Mouse (Mus musculus): ENCODE data around the gene Mt1. TPM values are rescaled to one million over a fixed set of nuclear protein-coding genes. Genes with fewer than 3 reads are reported as not detected.
A peak's percentile ranks its signal among the peaks of the same experiment; 100 is the strongest.
"Not testable (repeated sequence)": the region's sequence is repeated elsewhere in the genome, so short reads cannot be mapped to it uniquely, and the experiment has no call there.

Gene Mt1
- total RNA-seq (2021), result 100 to 1,000 TPM; 625 to 755 TPM
- long read RNA-seq, transcript Mt1-201 (3 exons, 549 nt), result major isoform, 194 of 198 reads
- long read RNA-seq, partial matches to known transcripts, result 0 of 198 reads
- long read RNA-seq, other reads (novel, unspliced or antisense), result 1 of 198 reads

DNA sequence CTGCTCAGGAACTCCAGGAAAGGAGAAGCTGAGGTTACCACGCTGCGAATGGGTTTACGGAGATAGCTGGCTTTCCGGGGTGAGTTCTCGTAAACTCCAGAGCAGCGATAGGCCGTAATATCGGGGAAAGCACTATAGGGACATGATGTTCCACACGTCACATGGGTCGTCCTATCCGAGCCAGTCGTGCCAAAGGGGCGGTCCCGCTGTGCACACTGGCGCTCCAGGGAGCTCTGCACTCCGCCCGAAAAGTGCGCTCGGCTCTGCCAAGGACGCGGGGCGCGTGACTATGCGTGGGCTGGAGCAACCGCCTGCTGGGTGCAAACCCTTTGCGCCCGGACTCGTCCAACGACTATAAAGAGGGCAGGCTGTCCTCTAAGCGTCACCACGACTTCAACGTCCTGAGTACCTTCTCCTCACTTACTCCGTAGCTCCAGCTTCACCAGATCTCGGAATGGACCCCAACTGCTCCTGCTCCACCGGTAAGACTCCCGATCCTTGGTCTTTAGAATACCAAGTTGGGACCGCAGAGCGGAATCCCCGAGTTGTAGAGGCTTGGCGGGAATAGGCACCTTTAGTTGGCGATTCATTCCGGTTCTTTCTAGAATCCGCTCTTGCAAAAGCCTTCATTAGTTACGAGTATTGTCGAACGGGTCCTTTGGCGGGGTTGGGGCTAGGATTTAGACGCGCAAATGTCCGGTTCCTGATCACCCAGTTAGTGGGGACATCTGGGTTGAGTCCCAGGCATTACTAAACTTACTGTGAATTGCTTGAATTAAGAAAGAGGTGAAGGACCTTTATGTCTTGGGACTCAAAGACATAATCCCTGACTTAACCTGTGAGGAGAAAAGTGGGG lies at the start of gene Mt1:
TSS of gene Mt1 (plus strand) at position 226 of the 856 bp plus-strand sequence.
- DNase-seq (ENCODE audit: low spot score in 2 of 2), result peak; percentile 82 to 93

DNA sequence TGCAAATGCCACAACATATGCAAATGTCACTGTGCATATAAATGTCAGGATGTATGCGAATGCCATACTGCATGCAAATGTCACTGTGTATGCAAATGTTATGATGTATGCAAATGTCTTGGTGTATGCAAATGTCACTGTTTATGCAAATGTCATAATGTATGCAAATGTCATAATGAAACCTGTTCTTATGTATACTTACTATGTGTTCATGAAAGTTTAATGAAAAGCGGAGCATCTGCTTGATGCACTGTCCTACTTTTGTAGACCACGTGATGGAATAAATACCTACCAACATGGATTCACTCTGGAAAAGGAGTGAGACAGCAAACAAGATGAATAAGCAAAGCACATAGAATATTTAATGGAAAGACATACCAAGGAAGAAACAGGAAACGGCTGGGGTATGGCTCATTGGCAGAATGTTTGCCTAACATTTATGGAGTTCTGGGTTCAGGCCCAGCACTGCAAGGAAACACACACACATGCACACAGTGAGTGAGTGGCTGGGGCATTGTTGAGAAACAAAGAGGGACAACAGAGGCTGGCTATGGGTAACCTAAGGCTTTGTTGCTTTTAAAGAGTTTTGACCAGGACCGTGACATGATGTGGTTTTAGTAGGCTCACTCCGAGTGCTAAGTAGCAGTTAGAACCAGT lies 49.6 kb upstream of the Mt1 start:
- DNase-seq (ENCODE audit: low spot score in 2 of 2), result no peak

DNA sequence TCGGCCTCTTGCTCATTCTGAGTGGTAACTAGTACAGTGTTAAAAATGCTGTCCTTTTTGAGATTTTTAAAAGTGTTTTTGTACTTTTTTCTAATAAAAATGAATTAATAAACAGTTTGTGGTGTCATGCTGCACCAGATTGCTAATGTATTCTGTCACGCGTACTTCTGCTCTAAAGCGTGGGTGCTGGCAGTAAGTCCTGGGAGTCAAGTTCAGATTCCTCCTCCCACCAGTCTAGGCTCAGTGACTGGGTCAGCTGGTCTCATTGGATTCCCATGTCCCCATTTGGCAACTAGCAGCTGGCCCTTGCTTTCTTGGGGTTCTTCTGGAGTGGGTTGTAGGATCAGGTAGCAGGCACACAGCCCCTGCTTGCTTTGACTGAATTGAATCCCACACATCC lies 48.8 kb upstream of the Mt1 start:
- DNase-seq (ENCODE audit: low spot score in 2 of 2), result peak in 1 of 2 experiments; percentile 62

DNA sequence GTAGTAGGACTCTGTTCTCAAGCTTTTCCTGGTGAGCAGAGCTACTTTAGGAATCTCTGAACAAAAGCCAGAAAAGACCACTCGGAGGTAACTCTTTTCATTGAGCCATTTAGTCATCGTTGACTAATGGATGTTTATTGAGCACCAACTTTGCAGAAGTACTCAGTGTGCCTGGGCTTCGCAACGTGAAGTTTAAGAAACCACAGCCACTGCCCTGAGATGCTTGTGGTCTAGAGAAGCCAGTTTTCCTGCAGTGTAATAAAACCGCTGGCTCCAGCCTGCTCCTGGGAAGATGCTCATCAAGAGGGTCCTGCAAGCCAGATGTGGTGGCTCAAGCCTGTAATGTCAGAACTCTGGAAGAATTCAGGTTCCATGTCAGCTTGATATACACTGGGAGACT lies 46.8 kb upstream of the Mt1 start:
- DNase-seq (ENCODE audit: low spot score in 2 of 2), result no peak

DNA sequence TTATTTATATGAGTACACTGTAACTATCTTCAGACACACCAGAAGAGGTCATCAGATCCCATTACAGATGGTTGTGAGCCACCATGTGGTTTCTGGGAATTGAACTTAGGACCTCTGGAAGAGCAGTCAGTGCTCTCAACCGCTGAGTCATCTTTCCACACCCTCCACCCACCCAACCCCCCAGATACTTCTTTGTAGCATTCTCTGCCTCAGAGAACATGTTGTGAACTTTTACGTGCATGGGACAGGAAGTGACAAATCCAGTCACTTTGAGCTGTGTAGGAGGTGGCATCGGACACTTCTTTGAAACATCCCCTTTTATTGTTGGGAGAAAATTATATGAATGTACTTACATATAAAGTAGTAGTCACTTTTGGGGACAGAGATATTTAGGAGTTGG lies 44.3 kb upstream of the Mt1 start:
- DNase-seq (ENCODE audit: low spot score in 2 of 2), result not testable (repeated sequence)

DNA sequence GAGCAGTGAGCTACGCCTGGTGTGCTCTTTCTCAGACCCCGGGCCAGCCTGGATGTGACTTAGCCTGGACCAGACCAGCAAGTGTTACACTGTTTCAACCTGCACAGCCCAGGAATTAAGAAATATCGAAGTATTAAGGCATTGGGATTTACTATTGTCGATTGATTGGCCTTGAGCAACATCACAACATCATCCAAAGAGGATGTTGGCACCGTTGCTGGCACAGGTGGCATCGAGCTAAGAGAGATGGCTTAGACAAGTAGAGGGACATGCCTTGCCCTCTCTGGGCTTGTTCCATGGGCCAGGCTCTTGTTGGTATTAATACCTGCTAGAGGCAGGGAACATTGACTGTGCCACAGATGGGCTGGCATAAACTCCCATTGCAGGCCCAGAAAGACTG lies 43.3 kb upstream of the Mt1 start:
- DNase-seq (ENCODE audit: low spot score in 2 of 2), result no peak

DNA sequence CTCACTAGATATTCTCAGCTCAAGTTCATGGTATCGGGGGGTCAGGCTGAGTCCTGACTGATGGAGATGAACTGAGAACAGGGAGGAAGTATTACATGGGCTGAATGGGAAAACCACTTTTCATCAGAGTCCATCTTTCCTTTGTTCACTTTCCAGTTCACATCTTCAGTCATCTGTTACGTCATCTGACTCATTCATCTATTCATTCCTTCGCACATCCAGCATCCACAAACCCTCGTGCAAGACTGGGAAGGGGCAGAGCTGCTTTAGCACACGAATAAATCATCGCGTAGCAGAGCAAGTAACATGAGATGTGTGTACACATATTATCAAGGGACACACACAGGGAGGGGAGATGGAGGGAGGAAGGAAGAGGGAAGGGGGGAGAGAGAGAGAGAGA lies 42.7 kb upstream of the Mt1 start:
- no peak for DNase-seq (ENCODE audit: low spot score in 2 of 2)

DNA sequence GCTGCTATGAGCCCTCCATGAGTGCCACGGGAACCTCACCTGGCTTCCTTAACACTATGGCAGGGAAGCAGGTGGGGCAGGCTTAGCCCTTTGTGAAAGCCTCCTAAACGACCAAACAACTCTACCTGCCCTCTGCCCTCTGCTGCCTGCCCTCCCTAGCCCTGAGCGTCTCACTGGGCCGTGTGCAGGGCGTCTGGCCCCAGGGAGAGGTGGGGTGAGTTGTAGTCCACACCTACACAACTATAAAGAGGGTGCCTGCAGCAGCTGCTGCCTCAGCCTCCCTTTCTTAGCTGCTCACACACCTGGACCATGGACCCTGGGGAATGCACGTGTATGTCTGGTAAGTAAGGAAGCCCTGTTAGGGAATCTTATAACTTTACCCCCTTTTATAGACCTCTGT lies 41.9 kb upstream of the Mt1 start, which contains the start of gene Mt4:
TSS of gene Mt4 (plus strand) at position 265 of the 400 bp plus-strand sequence.
- no peak for DNase-seq (ENCODE audit: low spot score in 2 of 2)

DNA sequence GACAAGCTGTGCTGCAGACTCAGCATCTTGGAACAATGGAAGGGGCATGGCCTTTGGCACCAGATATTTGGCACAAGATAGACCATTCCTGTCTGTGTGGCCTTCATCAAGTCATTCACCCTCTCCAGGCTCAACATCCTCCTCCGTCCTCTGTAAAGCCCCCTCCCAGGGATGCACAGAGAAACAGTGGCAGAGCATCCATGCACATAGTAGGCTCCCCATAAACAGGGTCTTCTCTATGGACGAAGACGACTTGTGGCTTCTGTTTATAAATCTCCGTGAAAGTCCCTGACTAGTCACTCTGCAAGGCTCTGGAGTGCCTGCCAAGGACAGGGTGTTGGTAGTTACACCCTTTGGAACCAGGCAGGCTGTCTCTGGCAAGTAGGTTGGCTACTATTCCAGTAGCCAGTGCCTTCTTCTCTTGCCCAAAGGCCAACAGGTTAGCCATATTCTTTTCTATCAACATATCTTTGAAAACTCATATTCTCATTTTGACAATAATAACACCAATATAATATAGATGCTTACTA lies 38.6 kb upstream of the Mt1 start:
- no peak for DNase-seq (ENCODE audit: low spot score in 2 of 2)

DNA sequence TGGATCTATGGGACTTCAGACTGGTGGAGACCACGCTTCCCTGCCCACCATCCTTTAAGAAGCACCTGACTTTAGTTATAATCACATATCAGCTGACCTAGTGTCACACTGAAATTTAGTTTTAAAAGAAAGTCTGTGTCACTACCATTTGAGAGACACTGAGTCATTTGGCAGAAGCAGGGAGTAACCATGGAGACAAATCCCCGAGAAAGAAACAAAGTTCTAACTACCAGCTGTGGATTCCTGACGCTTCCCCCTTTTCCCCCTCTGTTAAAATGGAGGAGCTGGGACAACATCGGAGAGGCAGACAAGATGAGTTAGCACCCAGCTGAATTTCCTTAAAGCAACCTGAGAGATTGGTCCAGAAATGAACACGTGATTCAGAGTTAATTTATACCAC lies 30.6 kb upstream of the Mt1 start:
- peak in 1 of 2 experiments; percentile 66 for DNase-seq (ENCODE audit: low spot score in 2 of 2)

DNA sequence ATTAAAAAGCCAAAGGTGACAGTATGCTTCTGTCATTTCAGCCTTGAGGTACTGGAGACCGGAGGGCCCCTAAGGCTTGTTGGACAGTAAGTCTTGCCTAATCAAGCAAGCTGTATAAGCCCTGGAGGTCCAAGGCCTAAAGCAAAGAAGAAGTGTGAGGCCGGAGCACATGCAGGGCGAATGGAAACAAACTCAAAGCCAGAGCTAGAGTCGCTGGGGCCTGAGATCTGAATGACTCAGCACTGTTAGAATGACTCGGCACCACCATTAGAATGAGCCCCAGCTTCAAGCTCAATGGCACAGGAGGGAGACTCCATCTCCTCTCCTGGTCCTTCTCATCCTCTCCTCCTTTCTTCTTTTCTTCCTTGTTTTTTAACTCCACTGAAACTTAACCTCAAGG lies 28.0 kb upstream of the Mt1 start:
- DNase-seq (ENCODE audit: low spot score in 2 of 2), result no peak

DNA sequence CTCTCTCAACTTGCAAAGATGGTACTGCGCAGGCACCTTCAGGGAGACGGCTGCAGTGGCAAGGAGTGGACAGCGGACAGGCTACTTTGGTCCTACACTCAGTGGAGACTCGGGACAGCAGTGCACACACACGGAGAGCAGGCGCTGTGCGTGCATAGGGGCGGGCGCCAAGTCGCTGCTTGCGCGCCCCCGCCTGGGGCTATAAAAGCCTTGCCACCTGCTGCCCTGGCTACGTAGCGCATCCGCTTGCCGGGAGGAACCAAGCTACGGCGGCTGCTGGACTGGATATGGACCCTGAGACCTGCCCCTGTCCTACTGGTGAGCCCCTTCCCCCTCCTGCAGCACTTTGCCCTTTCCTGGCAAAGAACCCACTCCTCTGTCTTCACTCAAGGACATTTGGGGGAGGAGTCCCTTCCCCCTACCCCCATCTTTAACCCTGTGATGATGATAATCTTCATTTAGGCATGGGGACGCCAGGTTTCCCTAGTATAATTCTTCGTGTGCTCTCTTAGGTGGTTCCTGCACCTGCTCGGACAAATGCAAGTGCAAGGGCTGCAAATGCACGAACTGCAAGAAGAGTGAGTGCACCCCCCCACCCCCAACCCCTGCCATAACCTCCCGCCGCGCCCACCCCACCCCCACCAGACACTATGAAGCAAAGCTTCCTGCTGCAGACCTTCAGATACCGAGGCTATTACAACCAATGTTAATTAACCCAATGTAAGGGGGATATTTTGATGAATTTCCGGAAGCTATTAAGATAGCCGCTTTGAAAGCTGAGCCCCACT lies 26.2 kb upstream of the Mt1 start, which contains the start of gene Mt3:
TSS of gene Mt3 (plus strand) at position 95 of the 788 bp plus-strand sequence.
- peak; percentile 80 to 93 for DNase-seq (ENCODE audit: low spot score in 2 of 2)

DNA sequence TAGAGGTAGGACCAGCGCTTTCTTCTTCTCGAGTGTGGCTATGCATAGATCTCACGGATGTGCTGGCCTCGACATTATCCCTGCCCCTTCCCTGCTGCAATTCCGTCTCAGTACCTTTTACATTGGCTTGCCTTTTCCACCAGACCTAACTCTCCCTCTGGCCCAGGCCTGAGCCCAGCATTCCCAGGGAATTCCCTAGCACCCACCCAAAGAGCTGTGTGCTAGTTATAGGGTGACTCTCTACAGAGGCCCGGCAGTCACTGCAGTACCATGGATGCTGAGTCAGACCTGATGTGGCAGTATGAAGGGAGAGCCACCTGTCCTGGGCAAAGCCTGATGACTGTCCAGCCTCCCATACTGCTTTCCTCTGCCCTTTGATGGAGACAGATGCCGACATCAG lies 25.4 kb upstream of the Mt1 start:
- peak in 1 of 2 experiments; percentile 51 for DNase-seq (ENCODE audit: low spot score in 2 of 2)

DNA sequence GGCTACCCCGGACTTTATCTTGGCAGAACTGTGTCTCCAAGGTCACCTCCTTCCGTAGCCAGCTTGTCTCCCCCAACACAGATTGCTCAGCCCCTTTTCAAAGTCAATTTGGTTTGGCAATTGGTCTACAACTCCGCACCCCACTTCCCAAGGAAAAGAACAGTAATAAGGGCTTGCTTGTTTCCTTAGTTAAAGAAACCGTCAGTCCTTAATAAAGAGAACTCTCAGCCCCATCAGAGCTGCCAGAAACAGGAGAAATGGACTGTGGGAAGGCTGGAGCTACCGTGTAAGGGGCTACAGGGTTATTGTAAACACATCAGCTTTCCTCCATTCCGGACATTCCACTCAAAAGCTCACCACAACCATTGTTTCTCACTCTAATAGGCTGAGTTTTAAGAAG lies 24.3 kb upstream of the Mt1 start:
- peak in 1 of 2 experiments; percentile 53 for DNase-seq (ENCODE audit: low spot score in 2 of 2)

DNA sequence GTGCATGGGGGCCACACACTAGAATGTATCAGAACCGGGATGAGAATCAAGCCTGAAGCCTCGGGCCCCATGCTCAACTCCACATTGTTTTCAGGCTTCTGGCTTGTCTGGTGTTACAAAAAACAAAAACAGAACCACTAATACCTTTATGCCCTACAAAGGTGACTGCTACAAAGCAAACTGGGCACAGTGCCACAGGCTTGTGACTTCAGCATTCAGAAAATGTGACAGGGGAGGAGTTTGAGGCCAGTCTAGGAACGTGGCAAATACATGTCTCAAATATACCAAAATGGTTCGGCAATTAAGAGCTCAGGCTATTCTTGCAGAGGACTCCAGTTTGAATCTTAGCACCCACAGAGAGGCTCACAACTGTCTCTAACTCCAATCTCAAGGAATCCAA lies 22.8 kb upstream of the Mt1 start:
- no peak for DNase-seq (ENCODE audit: low spot score in 2 of 2)

DNA sequence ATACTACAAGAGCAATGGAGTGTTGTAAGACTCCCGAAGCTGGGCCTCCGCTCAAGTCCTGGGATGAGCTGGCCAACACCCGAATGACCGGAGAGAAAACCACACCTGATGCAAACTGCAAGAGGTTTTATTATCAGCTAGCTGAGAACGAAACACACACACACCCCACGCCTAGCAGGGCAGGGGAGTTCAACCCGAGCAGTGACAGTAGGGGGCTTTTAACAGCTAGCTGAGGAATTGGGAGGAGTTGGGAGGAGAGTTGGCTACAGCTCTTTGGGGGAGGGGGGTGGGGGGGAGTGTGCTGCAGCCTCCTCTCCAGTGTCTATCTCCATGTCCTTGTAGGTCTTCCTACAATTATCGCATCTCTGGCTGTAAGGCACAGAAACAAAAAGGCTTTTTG lies 13.1 kb upstream of the Mt1 start:
- DNase-seq (ENCODE audit: low spot score in 2 of 2), result not testable (repeated sequence)

DNA sequence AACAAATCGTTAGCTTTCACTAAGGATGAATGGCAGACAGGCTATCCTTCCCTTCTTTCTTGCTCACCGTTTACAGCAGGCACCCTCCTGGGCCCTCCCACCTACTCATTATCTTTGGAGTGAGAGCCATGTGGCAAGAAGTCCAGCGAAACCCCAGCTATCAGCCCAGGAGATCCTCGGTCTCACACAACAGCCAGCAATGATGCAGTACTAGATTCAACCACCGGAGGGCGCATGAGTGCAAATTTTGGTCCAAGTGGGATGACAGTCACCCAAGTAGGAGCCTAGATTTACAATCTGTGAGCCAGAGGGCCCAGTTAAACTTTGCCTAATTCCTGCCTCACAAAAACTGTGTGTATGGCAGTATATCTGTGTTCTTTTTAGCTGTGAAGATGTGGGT lies 11.6 kb upstream of the Mt1 start:
- peak; percentile 89 to 98 for DNase-seq (ENCODE audit: low spot score in 2 of 2)

DNA sequence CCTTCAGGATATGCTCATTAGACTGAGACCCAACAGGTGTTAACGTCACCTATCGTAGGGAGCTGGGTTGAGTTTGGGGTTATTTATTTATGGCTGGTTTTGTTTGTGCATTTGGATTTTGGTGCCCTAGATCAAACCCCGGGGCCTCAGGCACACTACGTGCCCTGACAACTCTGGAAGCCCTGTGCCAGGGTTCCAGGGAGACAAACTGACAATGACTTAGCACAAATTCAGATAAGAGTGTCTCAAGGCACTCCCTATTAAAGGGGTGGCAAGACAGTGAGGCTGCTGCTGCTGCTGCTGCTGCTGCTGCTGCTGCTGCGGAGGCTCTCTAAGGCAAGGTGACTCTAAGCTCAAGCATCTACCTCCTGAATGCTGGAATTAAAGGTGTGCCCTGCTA lies 9.3 kb upstream of the Mt1 start:
- DNase-seq (ENCODE audit: low spot score in 2 of 2), result no peak

DNA sequence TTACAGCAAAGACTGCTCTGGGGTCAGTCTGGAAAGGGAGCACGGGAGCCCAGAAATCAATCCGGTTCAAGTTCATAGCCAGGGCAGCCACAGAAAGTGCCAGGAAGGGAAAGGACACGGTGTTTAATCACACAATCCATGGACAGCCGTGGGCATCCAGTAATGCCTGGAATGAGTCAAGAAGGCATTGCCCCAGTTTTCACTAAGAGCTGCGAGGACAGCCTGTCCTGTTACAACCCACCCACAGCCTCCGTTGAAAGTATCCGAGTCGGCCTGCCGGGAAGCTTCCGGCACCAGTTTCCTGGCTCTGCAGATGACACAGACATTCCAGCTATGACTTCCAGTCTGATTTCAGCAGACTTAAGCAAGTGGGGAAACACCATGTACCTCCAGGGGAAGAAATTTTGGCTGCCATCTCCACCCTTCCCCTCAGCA lies 7.5 kb upstream of the Mt1 start:
- DNase-seq (ENCODE audit: low spot score in 2 of 2), result peak in 1 of 2 experiments; percentile 60

DNA sequence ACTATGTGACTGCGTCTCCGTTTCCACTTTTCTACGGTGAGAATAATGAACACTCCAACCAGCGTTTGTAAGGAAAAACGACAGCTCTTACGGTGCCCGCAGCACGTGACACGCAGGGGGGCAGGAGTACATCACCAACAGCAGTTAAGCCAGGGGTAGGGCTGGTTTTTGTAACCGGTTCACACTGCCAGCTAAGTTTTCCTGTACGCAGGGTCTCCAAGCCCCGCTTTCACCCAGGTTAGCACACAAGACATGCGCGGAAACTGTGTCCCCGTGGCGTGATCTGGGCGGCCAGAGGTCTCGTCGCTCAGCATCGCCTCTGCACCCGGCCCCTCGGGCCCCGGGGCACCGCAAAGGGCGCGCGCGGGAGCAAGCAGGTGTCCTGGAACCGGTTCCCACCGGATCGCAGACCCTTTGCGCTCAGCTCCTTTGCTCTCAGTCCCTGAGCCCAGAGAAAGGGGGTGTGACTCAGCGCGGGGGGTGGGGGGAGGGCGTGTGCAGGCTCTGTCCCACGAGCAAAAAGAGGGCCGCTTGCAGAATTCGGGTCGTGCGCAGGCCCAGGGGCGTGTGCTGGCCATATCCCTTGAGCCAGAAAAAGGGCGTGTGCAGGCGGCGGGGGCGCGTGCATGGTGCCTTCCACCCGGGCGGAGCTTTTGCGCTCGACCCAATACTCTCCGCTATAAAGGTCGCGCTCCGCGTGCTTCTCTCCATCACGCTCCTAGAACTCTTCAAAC lies 6.6 kb upstream of the Mt1 start, which contains the start of gene Mt2:
TSS of gene Mt2 (plus strand) at position 590 of the 734 bp plus-strand sequence.
- DNase-seq (ENCODE audit: low spot score in 2 of 2), result peak in 1 of 2 experiments; percentile 74
